Mouse (Mus musculus): Measurements from ENCODE around the gene Miox. TPM values are rescaled to one million over a fixed set of nuclear protein-coding genes. Genes with fewer than 3 reads are reported as not detected.

Gene Miox
- polyA plus RNA-seq, 2 experiments, result 10.2 to 11.2 TPM

GRCm38 (mm10) chr15:89322670-89323522 lies 11.3 kb upstream of the Miox start, which contains the start of gene Adm2:
TSS of gene Adm2 (plus strand) at chr15:89322720.
- H3K4me1 ChIP-seq (replicated peaks; ENCODE audit: control insufficient read depth in 2 of 2, insufficient read depth in 2 of 2, low read length in 1 of 2), result peaks cover 4 to 13% of the 10 kb centered on the region in 2 experiments; a peak in 3 of 4 replicates
- no peaks in the 10 kb centered on the region for H3K36me3 ChIP-seq (replicated peaks; ENCODE audit: control insufficient read depth, insufficient read depth, low read depth)
- peak within 1 kb of the TSS; percentile 51 to 56 for H3K4me3 ChIP-seq (ENCODE audit: insufficient read depth in 1 of 2, low read depth in 2 of 2, low read length in 2 of 2)
- peak within 1 kb of the TSS; percentile 59 for H3K4me2 ChIP-seq (ENCODE audit: low read depth)
- H3K9me3 ChIP-seq (ENCODE audit: control insufficient read depth, low read length), result no peaks in the 10 kb centered on the region
- peak within 1 kb of the TSS; percentile 51 for H3K9ac ChIP-seq (replicated peaks)
- WGBS (ENCODE audit: insufficient replicate concordance), result 14% methylated on average over 26 of the region's 26 CpGs
- H3K27me3 ChIP-seq (ENCODE audit: control insufficient read depth, insufficient read depth, low read length), result no peaks in the 10 kb centered on the region; the same call in 1 of the 2 replicates
- TF ChIP-seq CTCF (IDR thresholded peaks at IDR 0.05; ENCODE audit: low read depth), result no peak
- no peak for TF ChIP-seq EP300 (IDR thresholded peaks at IDR 0.05; ENCODE audit: low read depth)
- DNase-seq (ENCODE audit: low read depth in 3 of 3, low spot score in 3 of 3) (no peak), ATAC-seq (ENCODE audit: insufficient read depth) (peak; percentile 41; the same call in 1 of the 2 replicates)
- H3K27ac ChIP-seq, result no peak within 1 kb of the TSS

GRCm38 (mm10) chr15:89323656-89324055 lies 10.5 kb upstream of the Miox start:
- Histone ChIP-seq H3K27me3 (ENCODE audit: control insufficient read depth, insufficient read depth, low read length) (no peaks in the 10 kb centered on the region; the same call in 1 of the 2 replicates), H3K27ac (no peak overlapping the region), H3K4me1 (replicated peaks; ENCODE audit: control insufficient read depth in 2 of 2, insufficient read depth in 2 of 2, low read length in 1 of 2) (peaks cover 4 to 13% of the 10 kb centered on the region in 2 experiments; a peak in 3 of 4 replicates), H3K9me3 (ENCODE audit: control insufficient read depth, low read length) (no peaks in the 10 kb centered on the region), H3K4me3 (ENCODE audit: insufficient read depth in 1 of 2, low read depth in 2 of 2, low read length in 2 of 2) (peak overlapping the region; percentile 51 to 56), H3K4me2 (ENCODE audit: low read depth) (peak overlapping the region; percentile 59), H3K36me3 (replicated peaks; ENCODE audit: control insufficient read depth, insufficient read depth, low read depth) (no peaks in the 10 kb centered on the region), H3K9ac (replicated peaks) (peak overlapping the region; percentile 51)
- no peak for ATAC-seq (ENCODE audit: insufficient read depth)
- TF ChIP-seq EP300 (IDR thresholded peaks at IDR 0.05; ENCODE audit: low read depth) (no peak), CTCF (IDR thresholded peaks at IDR 0.05; ENCODE audit: low read depth) (no peak)
- no peak for DNase-seq (ENCODE audit: low read depth in 3 of 3, low spot score in 3 of 3)
- WGBS (ENCODE audit: insufficient replicate concordance), result 62% methylated on average over 4 of the region's 4 CpGs

- Histone ChIP-seq H3K36me3 (replicated peaks; ENCODE audit: control insufficient read depth, insufficient read depth, low read depth) (no peaks in the 10 kb centered on the region), H3K4me1 (replicated peaks; ENCODE audit: control insufficient read depth in 2 of 2, insufficient read depth in 2 of 2, low read length in 1 of 2) (peaks cover 0 to 4% of the 10 kb centered on the region in 2 experiments; a peak in 2 of 4 replicates), H3K27me3 (ENCODE audit: control insufficient read depth, insufficient read depth, low read length) (no peaks in the 10 kb centered on the region; the same call in 1 of the 2 replicates), H3K9me3 (ENCODE audit: control insufficient read depth, low read length) (no peaks in the 10 kb centered on the region), H3K27ac (no peak overlapping the region), H3K4me2 (ENCODE audit: low read depth) (no peak overlapping the region), H3K9ac (replicated peaks) (no peak overlapping the region), H3K4me3 (ENCODE audit: insufficient read depth in 1 of 2, low read depth in 2 of 2, low read length in 2 of 2) (no peak overlapping the region)
- ATAC-seq (ENCODE audit: insufficient read depth) (no peak), DNase-seq (ENCODE audit: low read depth in 3 of 3, low spot score in 3 of 3) (no peak)
- WGBS (ENCODE audit: insufficient replicate concordance), result 57% methylated on average over 5 of the region's 5 CpGs
- TF ChIP-seq EP300 (IDR thresholded peaks at IDR 0.05; ENCODE audit: low read depth), result no peak
- TF ChIP-seq CTCF (IDR thresholded peaks at IDR 0.05; ENCODE audit: low read depth), result no peak
Measured at GRCm38 (mm10) chr15:89326441-89326840, 7.8 kb upstream of the Miox start.

GRCm38 (mm10) chr15:89334774-89335537 lies 758 bp downstream of the Miox start:
- 68% methylated on average over 17 of the region's 17 CpGs for WGBS (ENCODE audit: insufficient replicate concordance)
- Histone ChIP-seq H3K9me3 (ENCODE audit: control insufficient read depth, low read length) (no peaks in the 10 kb centered on the region), H3K4me1 (replicated peaks; ENCODE audit: control insufficient read depth in 2 of 2, insufficient read depth in 2 of 2, low read length in 1 of 2) (peaks cover 0 to 5% of the 10 kb centered on the region in 2 experiments; a peak in 1 of 4 replicates), H3K27me3 (ENCODE audit: control insufficient read depth, insufficient read depth, low read length) (no peaks in the 10 kb centered on the region), H3K36me3 (replicated peaks; ENCODE audit: control insufficient read depth, insufficient read depth, low read depth) (no peaks in the 10 kb centered on the region), H3K9ac (replicated peaks) (no peak overlapping the region), H3K4me2 (ENCODE audit: low read depth) (no peak overlapping the region), H3K4me3 (ENCODE audit: insufficient read depth in 1 of 2, low read depth in 2 of 2, low read length in 2 of 2) (no peak overlapping the region), H3K27ac (no peak overlapping the region)
- 0 out of 2 replicates have a peak, but pooled peaks have one; percentile 28 for ATAC-seq (ENCODE audit: insufficient read depth)
- TF ChIP-seq CTCF (IDR thresholded peaks at IDR 0.05; ENCODE audit: low read depth) (no peak), EP300 (IDR thresholded peaks at IDR 0.05; ENCODE audit: low read depth) (no peak)
- DNase-seq (ENCODE audit: low read depth in 3 of 3, low spot score in 3 of 3), result no peak

Measured in liver, embryonic 14.5 days (tissue).